Mouse (Mus musculus) cortical plate, adult 2 months (tissue): ENCODE results near the gene Timm8b.

ENCODE experiments used
- CTCF ChIP-seq: fragments of 200-500 bp; IDR thresholded peaks from 2 replicates; pipeline ENCODE4 v1.5.1; 2011; ENCODE audit warnings: mild to moderate bottlenecking, control low read depth, low read length; ENCODE audit not compliant: insufficient read depth; ENCODE audit errors: extremely low read depth
- POLR2A ChIP-seq: fragments of 200-500 bp; IDR thresholded peaks from 2 replicates; pipeline ENCODE4 v1.6.1; 2011; ENCODE audit warnings: mild to moderate bottlenecking, low read length, control low read depth; ENCODE audit not compliant: insufficient read depth; ENCODE audit errors: extremely low read depth

- TF ChIP-seq POLR2A, result no peak
- peak; percentile 34 for TF ChIP-seq CTCF
These were observed 10.2 kb upstream of the Timm8b start for GRCm38 (mm10) chr9:50593544-50593943.
